24 mouse cellular contexts compared by ENCODE assay signal in the genomic region with DNA sequence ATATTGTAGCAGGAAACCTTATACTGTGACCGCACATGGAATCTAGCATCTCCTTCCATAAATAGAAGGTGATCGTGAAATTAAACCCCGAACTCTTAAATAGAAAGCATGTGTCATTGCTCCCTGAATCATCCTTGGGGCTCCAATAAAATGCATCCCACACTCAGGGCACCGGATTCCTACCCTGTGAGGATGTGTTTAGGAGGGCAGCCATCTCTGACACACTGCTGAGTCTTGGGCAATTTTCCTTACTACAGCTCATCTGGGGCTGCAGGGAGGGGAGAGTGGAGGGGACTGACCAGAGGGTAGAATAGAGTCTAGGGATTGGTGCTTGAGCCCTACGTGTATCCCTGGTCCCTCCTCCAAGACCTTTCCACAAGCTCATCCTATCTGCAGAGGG. TPM values are rescaled to one million over a fixed set of nuclear protein-coding genes. Genes with fewer than 3 reads are reported as not detected.
DNase-seq lines count a peak whose midpoint lies in the region; ATAC-seq and TF ChIP-seq lines count a peak whose summit lies in the region.
"Had no signal": no experiment of that assay in that cellular context is flagged by ENCODE, and none has a peak within 500 bp of the region (broad histone marks: within the 10 kb centered on the region; RNA-seq: fewer than 3 reads in every experiment).

No protein-coding gene starts in this region.

- H3K4me2 ChIP-seq in limb, embryonic 13.5 days (replicated peaks) = no peak overlapping the region
- no peak overlapping the region for H3K4me2 ChIP-seq in hindbrain, embryonic 13.5 days
- H3K4me2 ChIP-seq: heart, embryonic 12.5 days; hindbrain, embryonic 15.5 days had no signal

- 0 out of 2 replicates have a peak, but pooled peaks cover 4% of the 10 kb centered on the region for H3K27me3 ChIP-seq in limb, embryonic 13.5 days
- H3K27me3 ChIP-seq in limb, embryonic 10.5 days (ENCODE audit: low read depth, poor library complexity, severe bottlenecking) = no peaks in the 10 kb centered on the region
- no peaks in the 10 kb centered on the region for H3K27me3 ChIP-seq in hindbrain, embryonic 13.5 days
- H3K27me3 ChIP-seq: CH12.LX; heart, embryonic 12.5 days; hindbrain, embryonic 15.5 days had no signal

- no peak overlapping the region for H3K4me3 ChIP-seq in limb, embryonic 13.5 days
- H3K4me3 ChIP-seq in limb, embryonic 10.5 days = no peak overlapping the region
- H3K4me3 ChIP-seq in embryonic fibroblast, embryonic 13.5 days (ENCODE audit: insufficient read depth, low read length) = no peak overlapping the region
- no peak overlapping the region for H3K4me3 ChIP-seq in hindbrain, embryonic 13.5 days
- H3K4me3 ChIP-seq: forebrain, embryonic 10.5 days; heart, adult 2 months; heart, embryonic 12.5 days; hindbrain, embryonic 10.5 days; hindbrain, embryonic 15.5 days had no signal

- ATAC-seq in limb, embryonic 13.5 days (ENCODE audit: low FRiP score, low read depth) = 0 out of 2 replicates have a peak, but pooled peaks have one; percentile 17
- no peak for ATAC-seq in hindbrain, embryonic 13.5 days (ENCODE audit: low FRiP score)
- ATAC-seq: forebrain, embryonic 14.5 days; inflammation-experienced regulatory T-cells, adult 6 months; intestine, postnatal 0 days had no signal

- WGBS in limb, embryonic 13.5 days = 49% methylated on average over 5 of the region's 5 CpGs
- WGBS in limb, embryonic 10.5 days = 83% methylated on average over 5 of the region's 5 CpGs
- WGBS in hindbrain, embryonic 13.5 days = 89% methylated on average over 5 of the region's 5 CpGs

- no peak overlapping the region for H3K27ac ChIP-seq in limb, embryonic 13.5 days
- no peak overlapping the region for H3K27ac ChIP-seq in limb, embryonic 10.5 days
- H3K27ac ChIP-seq in embryonic fibroblast, embryonic 13.5 days (ENCODE audit: insufficient read depth, low read length) = peak overlapping the region; percentile 62; the same call in 1 of the 2 replicates
- H3K27ac ChIP-seq in hindbrain, embryonic 13.5 days = no peak overlapping the region
- H3K27ac ChIP-seq: forebrain, embryonic 10.5 days; heart, adult 2 months; hindbrain, embryonic 10.5 days; hindbrain, embryonic 15.5 days had no signal

- H3K9me3 ChIP-seq in limb, embryonic 13.5 days = no peaks in the 10 kb centered on the region
- no peaks in the 10 kb centered on the region for H3K9me3 ChIP-seq in limb, embryonic 10.5 days (replicated peaks)
- peaks cover 3% of the 10 kb centered on the region; the same call in 1 of the 2 replicates for H3K9me3 ChIP-seq in hindbrain, embryonic 13.5 days
- H3K9me3 ChIP-seq: forebrain, embryonic 10.5 days; hindbrain, embryonic 10.5 days; hindbrain, embryonic 15.5 days had no signal

- H3K9ac ChIP-seq in limb, embryonic 13.5 days = no peak overlapping the region
- H3K9ac ChIP-seq in hindbrain, embryonic 13.5 days = no peak overlapping the region
- H3K9ac ChIP-seq: heart, embryonic 12.5 days; hindbrain, embryonic 15.5 days had no signal

- TF ChIP-seq CTCF in embryonic fibroblast, embryonic 13.5 days (IDR thresholded peaks at IDR 0.05; ENCODE audit: borderline replicate concordance, insufficient read depth, low read length) = no peak

- no peak for DNase-seq in limb, embryonic 10.5 days (ENCODE audit: low spot score)
- peak; percentile 95 for DNase-seq in NIH3T3 (ENCODE audit: low read depth)
- DNase-seq in skeletal muscle tissue, adult 2 months (ENCODE audit: low read depth, low spot score) = peak; percentile 30
- DNase-seq in left cerebral cortex, adult 18-20 months (ENCODE audit: low spot score in 2 of 2) = no peak
- no peak for DNase-seq in left cerebral cortex, adult 11 months (ENCODE audit: low spot score)
- DNase-seq: adrenal gland, postnatal 14 days; B cell, adult 2 months; cerebellum, adult 18-20 months; cerebellum, adult 9-11 months; cerebellum, postnatal 36 days; gastrocnemius, postnatal 10 days; heart, adult 2 months; kidney, adult 9 months had no signal

- H3K36me3 ChIP-seq in limb, embryonic 13.5 days = no peaks in the 10 kb centered on the region
- H3K36me3 ChIP-seq in limb, embryonic 10.5 days = no peaks in the 10 kb centered on the region
- no peaks in the 10 kb centered on the region for H3K36me3 ChIP-seq in hindbrain, embryonic 13.5 days
- H3K36me3 ChIP-seq: forebrain, embryonic 10.5 days; heart, embryonic 12.5 days; hindbrain, embryonic 10.5 days; hindbrain, embryonic 15.5 days had no signal

- TF ChIP-seq POLR2A in embryonic fibroblast, embryonic 13.5 days (IDR thresholded peaks at IDR 0.05; ENCODE audit: low read depth, low read length) = no peak

- peaks cover 14% of the 10 kb centered on the region; the same call in 1 of the 2 replicates for H3K4me1 ChIP-seq in limb, embryonic 13.5 days
- peaks cover 7% of the 10 kb centered on the region; the same call in 1 of the 2 replicates for H3K4me1 ChIP-seq in limb, embryonic 10.5 days
- peaks cover 6% of the 10 kb centered on the region for H3K4me1 ChIP-seq in embryonic fibroblast, embryonic 13.5 days (ENCODE audit: control insufficient read depth, insufficient read depth, low read length)
- H3K4me1 ChIP-seq in hindbrain, embryonic 13.5 days (replicated peaks) = no peaks in the 10 kb centered on the region
- H3K4me1 ChIP-seq: forebrain, embryonic 10.5 days; heart, embryonic 12.5 days; hindbrain, embryonic 10.5 days; hindbrain, embryonic 15.5 days had no signal

RNA-seq across cellular contexts. Expression of gene Stc2, which starts 12.3 kb away (rescaled TPM):
- polyA plus RNA-seq in limb, embryonic 13.5 days (2015; fragmentation: Nextera tagmentation; extraction: Ambion mirVana) = 2.2 and 2.5 TPM in 2 replicates
- polyA plus RNA-seq in limb, embryonic 10.5 days (2016; fragmentation: Nextera tagmentation; extraction: Ambion mirVana) = 0.89 and 0.98 TPM in 2 replicates
- polyA plus RNA-seq in embryonic fibroblast, embryonic 13.5 days (2011; ENCODE audit: insufficient read length, low read depth, missing spikeins) = 8.0 and 11.7 TPM in 2 replicates
- total RNA-seq in left cerebral cortex, adult 18-20 months (2021) = 1 to 10 TPM in 1 of 2 experiments, under 1 TPM in 1; 0.81 to 1.0 TPM
- polyA plus RNA-seq in hindbrain, embryonic 13.5 days (2015; fragmentation: Nextera tagmentation; extraction: Ambion mirVana) = 0.65 and 0.80 TPM in 2 replicates
- total RNA-seq: CH12.LX had no signal

Comparison
In these comparisons a context has a peak if more than half of its experiments do, and no peak if none do; other contexts are left out.
1. DNase-seq: peak in NIH3T3 (single experiment) and skeletal muscle tissue, adult 2 months (single experiment); none in limb, embryonic 10.5 days (single experiment), left cerebral cortex, adult 18-20 months (0 of 2) and left cerebral cortex, adult 11 months (single experiment).